Mouse (Mus musculus) liver, adult 2 months (tissue): ENCODE data around the gene Hmgb2.

ENCODE experiments used
- CTCF ChIP-seq: fragments of 200-500 bp; IDR thresholded peaks from 2 replicates; pipeline ENCODE4 v1.5.1; 2011; ENCODE audit warnings: low read depth, low read length, control low read depth
- POLR2A ChIP-seq: fragments of 200-500 bp; IDR thresholded peaks from 2 replicates; pipeline ENCODE4 v1.6.1; 2011; ENCODE audit warnings: low read length, control low read depth; ENCODE audit not compliant: insufficient read depth; ENCODE audit errors: extremely low read depth

GRCm38 (mm10) chr8:57478406-57478805 is 33.3 kb upstream of the Hmgb2 start:
- no peak for TF ChIP-seq CTCF
- TF ChIP-seq POLR2A: no peak
